Mouse (Mus musculus) liver, embryonic 14.5 days (tissue): ENCODE results near the gene Slc38a6.

Experiments
- CTCF ChIP-seq: IDR thresholded peaks from 2 replicates; pipeline ENCODE4 v1.5.1; 2016; ENCODE audit warnings: antibody characterized with exemption, low read depth, control low read depth
- EP300 ChIP-seq: IDR thresholded peaks from 2 replicates; pipeline ENCODE4 v1.6.1; 2016; ENCODE audit warnings: antibody characterized with exemption, low read depth

DNA sequence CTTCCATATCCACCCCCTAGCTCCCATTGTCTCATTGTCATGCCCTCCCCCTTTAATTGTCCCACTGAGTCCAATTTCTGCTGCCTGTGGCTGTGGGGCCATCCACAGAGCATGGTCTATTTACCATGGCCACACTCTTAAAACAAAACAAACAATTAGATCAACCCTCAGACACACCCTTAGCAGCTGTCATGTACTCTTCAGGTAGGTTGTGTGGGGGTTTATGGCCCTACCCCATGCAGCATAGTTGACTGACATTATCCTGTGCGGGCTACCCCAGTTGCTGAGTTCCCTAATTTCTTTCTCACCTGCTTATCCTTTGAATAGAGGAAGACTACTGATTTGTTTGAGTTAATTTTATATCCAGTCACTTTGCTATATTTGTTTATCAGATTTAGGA, 26.2 kb upstream of the Slc38a6 start:
- TF ChIP-seq CTCF: no peak
- TF ChIP-seq EP300: no peak
